Mouse (Mus musculus) adipocyte (in vitro differentiated cells): ENCODE measurements at regions not wholly inside any gene's neighbourhood (a gene's known extent, or its start where the extent isn't known, plus 50 kb on each side); places are given as distances from the start of the nearest gene placed in this dataset.

Experiments
- DNase-seq: peaks from one replicate; pipeline ENCODE4 v3.0.0-alpha.2; 2016; ENCODE audit warnings: low spot score

DNA sequence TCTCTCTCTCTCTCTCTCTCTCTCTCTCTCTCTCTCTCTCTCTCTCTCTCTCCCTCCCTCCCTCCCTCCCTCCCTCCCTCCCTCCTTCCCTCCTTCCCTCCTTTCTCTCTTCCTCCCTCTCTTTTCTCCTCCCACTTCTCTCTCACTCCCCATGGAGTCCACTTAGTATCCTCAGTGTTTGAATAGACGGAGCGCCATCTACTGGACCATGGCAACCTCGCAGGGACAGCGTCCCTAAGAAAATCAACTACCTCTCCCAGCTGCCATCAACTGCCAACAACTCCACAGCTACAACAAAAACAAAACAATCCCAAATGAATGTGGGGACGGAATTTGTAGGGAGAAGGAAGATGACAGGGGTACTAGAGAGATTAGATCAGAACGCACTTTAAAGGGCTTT lies 69.5 kb upstream of the Gls start:
- peak; percentile 82 for DNase-seq

DNA sequence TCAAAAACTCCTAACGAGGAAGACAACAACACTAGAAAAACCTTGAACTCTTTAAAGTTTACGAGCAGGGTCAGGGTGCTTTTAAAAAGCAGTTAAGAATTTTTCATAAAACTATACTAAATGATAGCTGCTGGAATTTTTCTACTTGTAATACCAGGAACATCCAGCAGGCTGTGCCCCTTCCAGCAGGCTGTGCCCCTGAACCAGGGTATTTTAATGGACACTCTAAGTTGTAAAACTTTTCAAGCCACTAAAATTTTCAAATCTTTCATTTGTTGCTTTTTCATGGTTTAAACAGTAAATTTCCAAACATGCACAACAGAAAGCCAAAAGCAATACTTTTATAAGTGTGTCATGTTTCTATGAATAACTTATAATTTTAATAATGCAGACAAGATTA lies 68.2 kb upstream of the Gls start:
- DNase-seq: peak; percentile 45

DNA sequence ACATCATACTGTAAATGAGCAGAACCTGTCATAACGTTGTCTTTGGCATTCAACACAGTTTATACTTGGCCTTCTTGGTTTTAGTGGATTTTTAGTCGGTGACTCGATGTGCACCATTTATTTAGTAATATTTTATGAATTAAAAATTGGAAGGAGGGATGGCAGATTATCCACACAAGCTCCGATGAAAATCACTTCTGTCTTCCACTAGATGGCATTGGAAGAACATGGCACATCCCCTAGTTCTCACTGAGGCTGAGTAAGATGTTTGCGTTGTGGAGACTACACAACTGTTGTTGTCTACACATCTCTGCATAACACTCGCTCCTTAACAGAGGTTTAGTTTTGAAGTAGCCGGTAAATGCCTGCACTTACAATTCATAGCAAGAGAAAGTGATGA lies 66.5 kb upstream of the Gls start:
- DNase-seq: peak; percentile 29

DNA sequence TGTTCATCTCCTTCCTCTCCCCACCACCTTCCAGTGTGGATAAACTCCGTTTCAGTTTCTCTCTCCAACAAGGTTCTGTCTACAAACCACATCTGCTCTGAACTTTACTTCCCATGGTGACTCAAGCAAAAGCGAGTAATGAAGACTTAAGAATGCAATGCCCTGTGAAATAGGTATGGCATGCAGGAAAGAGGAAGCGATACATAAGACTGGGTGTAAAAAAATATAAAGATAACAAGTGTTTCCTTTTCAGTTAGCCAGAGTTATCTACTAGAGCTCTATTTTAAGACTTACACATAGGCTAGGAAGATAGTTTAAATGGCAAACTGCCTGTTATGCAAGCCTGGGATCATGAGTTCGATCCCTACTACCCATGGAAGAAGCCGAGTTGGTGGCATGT lies 65.3 kb upstream of the Gls start:
- no peak for DNase-seq

DNA sequence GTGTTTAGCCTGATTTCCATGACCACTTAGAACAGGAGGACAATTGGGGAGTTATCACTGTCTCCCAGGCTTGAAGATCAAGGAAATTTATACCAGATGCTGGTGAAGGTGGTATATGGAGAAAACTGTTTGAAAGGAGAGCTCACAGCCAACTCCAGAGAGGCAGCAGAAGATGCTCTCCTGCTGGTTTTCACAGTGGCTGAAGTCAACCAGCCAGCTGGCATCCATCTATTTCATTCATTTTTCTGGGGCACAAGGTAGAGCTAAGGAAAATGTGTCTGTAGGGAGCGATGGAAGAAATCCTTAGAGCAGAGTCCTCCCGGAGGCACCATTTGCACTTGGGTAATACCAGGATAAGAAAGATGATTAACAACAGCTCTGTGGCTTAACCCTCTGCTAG lies 63.1 kb upstream of the Gls start:
- no peak for DNase-seq

DNA sequence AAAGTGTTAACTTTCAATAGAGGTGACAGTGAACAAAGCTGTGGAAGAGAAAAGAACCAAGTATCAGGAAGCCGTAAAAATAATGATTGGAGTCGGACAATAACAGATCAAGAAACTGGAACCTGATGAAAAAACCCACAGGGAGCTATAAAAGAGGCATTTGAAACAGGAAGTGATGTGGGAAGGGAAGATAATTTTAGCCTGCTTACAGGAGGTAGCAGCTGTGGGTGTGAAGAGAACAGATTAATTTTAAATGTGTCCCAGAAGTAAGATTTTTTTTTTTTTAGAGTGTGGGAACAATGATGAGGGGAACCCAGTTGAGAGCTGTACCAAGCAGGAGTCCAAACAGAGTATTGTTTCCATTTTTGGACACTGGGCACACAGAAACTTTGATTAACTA lies 61.5 kb upstream of the Gls start:
- DNase-seq: no peak

DNA sequence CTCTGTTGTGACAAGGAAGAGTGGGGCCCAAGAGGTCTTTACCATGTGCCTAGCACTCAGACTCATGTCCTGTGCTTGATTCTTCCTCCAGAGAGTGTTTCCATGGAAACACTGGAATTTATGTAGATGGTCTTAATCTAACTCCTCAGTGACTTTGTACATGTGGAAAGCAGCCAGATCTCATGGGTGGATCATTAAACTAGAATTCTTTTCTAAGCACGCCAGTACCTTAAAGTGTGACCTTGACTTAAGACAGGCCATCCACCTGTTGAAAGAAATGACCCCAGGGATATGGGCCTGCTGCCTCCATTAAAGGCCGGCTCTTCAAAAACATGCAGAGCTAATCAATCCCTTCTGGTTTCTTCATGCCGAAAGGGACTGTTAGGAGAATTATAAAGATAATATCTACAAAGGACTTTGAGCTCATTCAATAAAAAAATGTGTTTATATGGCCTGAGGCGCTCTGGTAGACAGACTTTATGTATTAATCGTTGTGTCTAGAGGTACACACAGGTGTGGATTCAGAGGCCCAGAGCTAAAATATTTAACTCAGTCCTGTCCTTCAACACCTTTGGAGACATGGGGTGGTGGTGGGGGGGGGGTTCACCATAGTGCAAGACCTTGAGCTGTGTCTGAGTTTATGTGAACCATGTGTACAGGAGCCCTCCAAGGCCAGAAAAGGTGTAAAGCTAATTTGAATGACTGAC lies 60.5 kb upstream of the Gls start:
- DNase-seq: no peak
